Mouse (Mus musculus) stomach, embryonic 16.5 days (tissue): ENCODE measurements around the gene Klf2. TPM values are rescaled to one million over a fixed set of nuclear protein-coding genes. Genes with fewer than 3 reads are reported as not detected.

Source experiments
- ATAC-seq: fragments of 200-750 bp; cut with Nextera tagmentation; 2 replicates; pipeline ENCODE4 v1.8.0; 2017; ENCODE audit warnings: moderate number of reproducible peaks, moderate TSS enrichment; ENCODE audit not compliant: insufficient read depth, low FRiP score
- H3K27ac ChIP-seq: fragments of 300-500 bp; sonication (generic); 2 replicates; pipeline ENCODE4 v1.5.1; 2014; ENCODE audit warnings: low read length
- H3K27me3 ChIP-seq: fragments of 300-500 bp; sonication (generic); 2 replicates; pipeline ENCODE4 v1.6.1; 2014; ENCODE audit warnings: low read length, control low read depth, mixed read lengths; ENCODE audit not compliant: control insufficient read depth, insufficient read depth
- H3K36me3 ChIP-seq: fragments of 300-500 bp; sonication (generic); 2 replicates; pipeline ENCODE4 v1.6.1; 2014; ENCODE audit warnings: low read length; ENCODE audit not compliant: control insufficient read depth, insufficient read depth
- H3K4me1 ChIP-seq: fragments of 300-500 bp; sonication (generic); 2 replicates; pipeline ENCODE4 v1.6.1; 2014; ENCODE audit warnings: low read length, control low read depth, mixed read lengths; ENCODE audit not compliant: control insufficient read depth, insufficient read depth
- H3K4me2 ChIP-seq: fragments of 300-500 bp; sonication (generic); 2 replicates; pipeline ENCODE4 v1.6.1; 2014; ENCODE audit warnings: low read depth, low read length, mixed read lengths
- H3K4me3 ChIP-seq: fragments of 300-500 bp; sonication (generic); replicated peaks from 2 replicates; pipeline ENCODE4 v1.5.1; 2014; ENCODE audit warnings: mild to moderate bottlenecking, low read length
- H3K9ac ChIP-seq: fragments of 300-500 bp; sonication (generic); 2 replicates; pipeline ENCODE4 v1.6.1; 2014; ENCODE audit warnings: low read length
- H3K9me3 ChIP-seq: fragments of 300-500 bp; sonication (generic); replicated peaks from 2 replicates; pipeline ENCODE4 v1.6.1; 2016; ENCODE audit warnings: low read length, control low read depth; ENCODE audit not compliant: control insufficient read depth
- WGBS: fragments of 180-500 bp; shearing (Covaris S2); extraction: QIAGEN DNeasy Blood & Tissue Kit; methylation state at CpG from one replicate; pipeline ENCODE4 v1.1.7; 2014; 5-methylcytosine and 5-hydroxymethylcytosine counted together
- polyA plus RNA-seq: library from polyadenylated mRNA; unstranded; fragments of >200 nt; fragmentation: Nextera tagmentation; extraction: Ambion mirVana; gene quantifications from 2 replicates; pipeline ENCODE4 v1.2.1, GENCODE M21; 2015

Gene Klf2
- polyA plus RNA-seq, 1 experiment from 2014 or later, result 3.8 TPM

DNA sequence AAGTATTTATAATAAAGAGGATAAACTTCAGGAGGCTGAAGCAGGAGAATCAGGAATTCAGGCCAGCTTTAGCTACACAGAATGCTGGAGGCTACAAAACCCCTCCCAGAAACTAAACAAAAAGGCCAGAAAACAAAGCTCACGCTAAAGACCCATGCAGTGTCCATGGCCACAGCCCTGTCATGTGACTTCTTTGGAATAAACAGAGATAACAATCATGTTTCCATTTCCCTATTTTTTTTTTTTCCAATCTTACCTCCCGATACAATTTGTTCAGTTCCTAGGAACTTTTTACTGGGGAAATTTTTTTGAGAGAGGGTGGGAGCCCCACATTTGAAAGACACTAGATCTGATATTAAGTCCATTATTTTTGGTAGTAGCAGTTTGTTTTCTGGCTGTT is 17.4 kb downstream of the Klf2 start:
- H3K27ac ChIP-seq, result no peak overlapping the region
- H3K27me3 ChIP-seq, result no peaks in the 10 kb centered on the region
- no peak overlapping the region for H3K4me2 ChIP-seq
- H3K36me3 ChIP-seq, result peaks cover 3% of the 10 kb centered on the region
- no peaks in the 10 kb centered on the region for H3K4me1 ChIP-seq
- no peak overlapping the region for H3K4me3 ChIP-seq
- WGBS, result 67% methylated on average over 2 of the region's 2 CpGs
- H3K9me3 ChIP-seq, result no peaks in the 10 kb centered on the region
- no peak overlapping the region for H3K9ac ChIP-seq
- no peak for ATAC-seq

DNA sequence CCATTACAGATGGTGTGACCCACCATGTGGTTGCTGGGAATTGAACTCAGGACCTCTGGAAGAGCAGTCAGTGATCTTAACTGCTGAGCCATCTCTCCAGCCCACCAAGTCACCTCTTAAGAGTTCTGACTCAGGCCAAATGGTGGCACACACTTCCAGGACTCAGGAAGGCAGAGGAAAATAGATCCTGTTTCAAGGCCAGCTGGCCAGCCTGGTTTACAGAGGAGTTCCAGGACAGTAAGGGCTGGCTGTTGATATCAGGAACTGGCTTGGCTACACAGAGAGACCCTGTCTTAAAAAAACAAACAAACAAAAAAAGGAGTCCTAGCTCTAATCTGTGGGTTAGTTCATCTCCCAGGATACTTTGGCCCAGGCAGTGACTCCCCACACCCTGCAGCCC is 18.2 kb downstream of the Klf2 start:
- Histone ChIP-seq H3K27ac (no peak overlapping the region), H3K27me3 (no peaks in the 10 kb centered on the region), H3K9me3 (no peaks in the 10 kb centered on the region), H3K4me3 (no peak overlapping the region), H3K9ac (no peak overlapping the region), H3K4me1 (no peaks in the 10 kb centered on the region), H3K4me2 (no peak overlapping the region), H3K36me3 (peaks cover 3% of the 10 kb centered on the region)
- ATAC-seq, result no peak

DNA sequence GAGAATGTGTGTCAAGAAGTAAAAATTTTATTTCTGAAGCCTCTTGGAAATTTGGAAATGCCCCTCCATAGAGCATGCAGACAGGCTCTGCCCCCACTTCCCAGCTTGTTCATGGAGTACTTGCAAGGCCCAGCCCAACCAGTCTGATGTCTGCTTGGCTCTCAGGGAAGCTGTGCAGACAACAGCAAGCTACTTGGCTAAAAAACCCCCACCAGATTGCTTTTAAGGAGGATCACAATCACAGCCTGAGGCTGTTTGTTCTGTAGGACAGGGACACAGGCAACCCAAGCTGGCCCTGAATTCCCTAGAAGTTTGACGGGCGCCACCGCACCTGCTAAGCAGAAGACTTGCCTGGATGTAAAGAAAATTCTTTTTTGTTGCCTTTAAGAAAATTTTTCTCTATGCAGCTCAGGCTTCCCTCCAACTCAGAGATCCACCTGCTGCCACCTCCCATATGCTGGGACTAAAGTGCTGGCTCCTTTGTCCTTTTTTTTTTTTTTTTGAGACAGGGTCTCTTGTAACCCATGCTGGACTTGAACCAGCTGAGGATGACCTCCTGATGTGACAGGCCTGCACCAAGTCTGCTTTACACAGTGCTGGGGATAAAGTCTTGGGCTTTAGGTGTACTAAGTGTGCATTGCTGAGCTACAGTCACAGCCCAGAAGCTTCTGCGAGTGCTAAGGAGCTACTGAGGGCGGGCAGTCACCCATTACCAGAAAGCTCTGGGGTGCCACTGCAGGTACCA is 23.9 kb downstream of the Klf2 start:
- Histone ChIP-seq H3K27ac (no peak overlapping the region), H3K9me3 (no peaks in the 10 kb centered on the region), H3K4me1 (no peaks in the 10 kb centered on the region), H3K36me3 (peaks cover 3% of the 10 kb centered on the region), H3K4me2 (no peak overlapping the region), H3K4me3 (no peak overlapping the region), H3K27me3 (no peaks in the 10 kb centered on the region), H3K9ac (no peak overlapping the region)
- WGBS, result 95% methylated on average over 5 of the region's 5 CpGs
- no peak for ATAC-seq

DNA sequence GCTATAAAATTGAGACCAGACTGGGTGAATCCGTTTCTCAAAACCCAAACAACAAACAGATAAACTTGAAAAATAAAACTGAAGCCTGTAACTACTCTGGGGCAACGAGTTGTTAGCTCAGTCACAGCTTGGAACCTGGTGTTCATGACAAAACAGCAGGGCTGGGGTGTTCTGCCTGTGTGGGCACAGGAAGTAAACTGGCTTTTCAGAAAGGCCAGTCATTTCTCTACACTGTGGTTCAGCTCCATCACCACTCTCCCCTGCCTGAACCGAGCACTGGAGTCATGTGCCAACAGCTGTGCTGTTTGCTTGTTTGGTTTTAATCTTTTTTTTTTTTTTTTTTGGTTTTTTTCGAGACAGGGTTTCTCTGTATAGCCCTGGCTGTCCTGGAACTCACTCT is 24.9 kb downstream of the Klf2 start:
- Histone ChIP-seq H3K4me1 (no peaks in the 10 kb centered on the region), H3K4me2 (no peak overlapping the region), H3K27ac (no peak overlapping the region), H3K9me3 (no peaks in the 10 kb centered on the region), H3K36me3 (peaks cover 3% of the 10 kb centered on the region), H3K27me3 (no peaks in the 10 kb centered on the region), H3K4me3 (no peak overlapping the region), H3K9ac (no peak overlapping the region)
- WGBS, result 79% methylated on average over 4 of the region's 4 CpGs
- no peak for ATAC-seq

DNA sequence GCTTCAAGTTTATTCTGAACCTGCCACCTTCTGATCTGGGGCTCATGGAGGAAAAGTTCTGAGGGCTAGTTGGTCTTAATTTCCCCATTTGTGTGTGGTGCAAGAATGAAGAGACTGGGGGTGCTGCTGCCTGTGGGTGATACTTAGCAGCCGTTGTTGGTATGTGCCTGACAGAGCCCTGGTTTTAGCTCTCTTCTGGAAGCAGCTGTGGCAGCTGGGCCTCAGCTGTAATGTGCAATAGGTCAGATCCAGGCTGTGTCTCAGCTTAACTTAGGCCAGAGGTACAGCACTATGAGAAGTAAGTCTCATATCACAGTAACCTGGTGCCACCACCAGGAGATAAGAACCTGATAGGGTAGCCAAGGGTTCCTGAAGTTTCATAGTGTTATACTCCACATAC is 28.7 kb downstream of the Klf2 start:
- ATAC-seq, result no peak
- Histone ChIP-seq H3K9me3 (no peaks in the 10 kb centered on the region), H3K27ac (no peak overlapping the region), H3K4me3 (no peak overlapping the region), H3K36me3 (no peaks in the 10 kb centered on the region), H3K27me3 (no peaks in the 10 kb centered on the region), H3K4me2 (no peak overlapping the region), H3K9ac (no peak overlapping the region), H3K4me1 (no peaks in the 10 kb centered on the region)
- WGBS, result 84% methylated on average over 1 of the region's 1 CpGs

DNA sequence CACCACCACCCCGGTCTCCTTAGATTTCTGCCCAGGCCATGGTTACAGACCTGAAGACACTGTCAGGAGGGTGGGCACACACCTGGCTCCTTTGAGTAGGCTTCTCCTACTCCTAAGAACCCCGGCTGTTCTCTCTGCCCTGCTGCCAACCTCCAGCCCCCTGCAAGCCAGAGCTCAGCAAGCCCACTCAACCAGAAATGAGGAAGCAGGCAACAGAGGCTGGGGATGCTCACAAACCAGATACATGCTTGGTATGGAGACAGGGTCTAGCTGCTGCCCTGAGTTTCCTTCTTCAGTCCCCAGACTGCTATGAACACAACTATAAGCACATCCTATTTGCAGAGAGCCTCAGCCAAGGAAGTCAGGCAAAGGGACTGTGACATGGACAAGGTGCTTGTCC is 29.3 kb downstream of the Klf2 start:
- no peak overlapping the region for H3K27ac ChIP-seq
- H3K27me3 ChIP-seq, result no peaks in the 10 kb centered on the region
- no peak for ATAC-seq
- H3K9ac ChIP-seq, result no peak overlapping the region
- WGBS, result 93% methylated on average over 2 of the region's 2 CpGs
- H3K9me3 ChIP-seq, result no peaks in the 10 kb centered on the region
- no peak overlapping the region for H3K4me3 ChIP-seq
- H3K4me1 ChIP-seq, result no peaks in the 10 kb centered on the region
- H3K4me2 ChIP-seq, result no peak overlapping the region
- H3K36me3 ChIP-seq, result no peaks in the 10 kb centered on the region

DNA sequence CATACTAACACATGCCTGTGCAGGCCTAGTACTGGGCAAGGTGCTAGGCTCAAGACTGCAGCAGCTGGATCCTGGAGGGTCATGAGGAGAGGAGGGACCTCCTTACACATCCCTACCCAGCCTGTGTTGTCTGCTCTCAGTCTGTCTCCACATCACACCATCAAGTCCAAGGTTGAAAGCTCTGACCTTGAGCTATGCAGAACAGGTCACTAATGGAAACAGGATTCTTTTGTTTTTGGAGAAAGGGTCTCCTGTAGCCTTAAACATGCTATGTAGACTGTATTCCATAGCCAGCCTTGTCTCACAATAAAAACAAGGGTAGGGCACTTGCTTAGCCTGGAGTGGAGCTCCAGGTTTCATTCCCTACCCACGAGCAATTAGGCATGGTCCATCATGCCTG is 30.1 kb downstream of the Klf2 start:
- Histone ChIP-seq H3K36me3 (no peaks in the 10 kb centered on the region), H3K27ac (no peak overlapping the region)
- 73% methylated on average over 1 of the region's 1 CpGs for WGBS

DNA sequence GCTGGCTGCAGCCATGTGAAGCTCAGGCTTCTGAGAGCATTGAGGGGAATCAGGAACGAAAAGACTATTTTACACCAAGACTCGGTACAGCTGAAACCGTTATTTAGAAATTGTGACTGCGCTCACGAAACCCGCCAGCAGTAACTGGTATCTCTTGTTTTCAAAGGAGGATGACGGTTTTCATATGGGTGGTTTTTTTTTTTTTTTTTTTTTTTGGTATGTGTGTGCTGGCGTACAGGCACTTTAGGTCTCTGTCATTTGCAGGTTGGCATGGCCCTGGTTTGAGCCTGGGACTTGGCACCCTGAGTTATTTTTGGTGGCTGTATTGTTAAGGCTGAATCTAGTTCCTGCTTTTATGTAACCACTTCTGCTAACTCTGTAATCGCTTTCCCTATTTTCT is 31.0 kb downstream of the Klf2 start:
- Histone ChIP-seq H3K9me3 (no peaks in the 10 kb centered on the region), H3K4me1 (no peaks in the 10 kb centered on the region; the same call in 1 of the 2 replicates), H3K4me3 (no peak overlapping the region), H3K9ac (no peak overlapping the region), H3K27ac (no peak overlapping the region), H3K27me3 (no peaks in the 10 kb centered on the region), H3K4me2 (no peak overlapping the region), H3K36me3 (no peaks in the 10 kb centered on the region)
- 82% methylated on average over 9 of the region's 9 CpGs for WGBS
- ATAC-seq, result no peak

More for the DNA sequence above, 30.1 kb downstream of the Klf2 start:
- no peaks in the 10 kb centered on the region for H3K27me3 ChIP-seq
- H3K9me3 ChIP-seq, result no peaks in the 10 kb centered on the region
- H3K9ac ChIP-seq, result no peak overlapping the region
- H3K4me1 ChIP-seq, result no peaks in the 10 kb centered on the region; the same call in 1 of the 2 replicates
- no peak overlapping the region for H3K4me3 ChIP-seq
- ATAC-seq, result no peak
- no peak overlapping the region for H3K4me2 ChIP-seq

DNA sequence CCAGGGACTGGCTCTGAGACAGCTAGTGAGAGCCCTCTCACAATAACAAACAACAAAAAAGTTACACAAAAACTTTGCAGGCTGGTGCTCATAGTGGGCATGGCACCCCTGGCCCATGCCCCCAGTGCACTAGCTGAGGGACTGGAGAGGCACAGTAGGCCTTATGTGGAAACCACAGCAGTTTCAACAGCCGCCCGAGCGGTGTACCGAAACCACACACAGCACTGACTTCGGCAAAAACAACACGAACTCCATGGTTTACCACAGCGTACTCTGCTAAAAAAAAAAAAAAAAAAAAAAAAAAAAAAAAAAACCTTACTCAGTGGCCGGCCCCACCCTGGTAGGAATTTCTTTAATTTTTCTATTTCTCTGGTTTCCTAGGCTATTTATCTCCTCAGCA is 31.9 kb downstream of the Klf2 start:
- Histone ChIP-seq H3K4me2 (no peak overlapping the region), H3K27me3 (no peaks in the 10 kb centered on the region), H3K9me3 (no peaks in the 10 kb centered on the region), H3K9ac (no peak overlapping the region), H3K27ac (no peak overlapping the region), H3K36me3 (no peaks in the 10 kb centered on the region; the same call in 1 of the 2 replicates), H3K4me3 (no peak overlapping the region), H3K4me1 (no peaks in the 10 kb centered on the region; the same call in 1 of the 2 replicates)
- ATAC-seq, result no peak
- WGBS, result 88% methylated on average over 8 of the region's 8 CpGs
